Mouse (Mus musculus) R1 (cell line): ENCODE data around the gene Grk1.

Experiments used
- DNase-seq: peaks from one replicate; pipeline ENCODE4 v3.0.0-alpha.2; 2018; ENCODE audit warnings: low read depth, low spot score

Grk1 gene

GRCm38 (mm10) chr8:13404666-13405131 lies at the start of gene Grk1:
Gene Grk1, plus strand, starts transcription at chr8:13405081.
- DNase-seq = no peak

GRCm38 (mm10) chr8:13356221-13356620 lies 48.7 kb upstream of the Grk1 start:
- DNase-seq = peak; percentile 58

- no peak for DNase-seq
Measured at GRCm38 (mm10) chr8:13356681-13357080, 48.2 kb upstream of the Grk1 start.

GRCm38 (mm10) chr8:13360213-13360612 lies 44.7 kb upstream of the Grk1 start:
- DNase-seq = no peak

- peak; percentile 82 for DNase-seq
Measured at GRCm38 (mm10) chr8:13361865-13362264, 43.0 kb upstream of the Grk1 start.

- peak; percentile 17 for DNase-seq
Measured at GRCm38 (mm10) chr8:13373151-13373662, 31.7 kb upstream of the Grk1 start.

GRCm38 (mm10) chr8:13381630-13382029 lies 23.3 kb upstream of the Grk1 start:
- DNase-seq = no peak

- no peak for DNase-seq
Measured at GRCm38 (mm10) chr8:13382536-13382935, 22.3 kb upstream of the Grk1 start.

GRCm38 (mm10) chr8:13382999-13383398 lies 21.9 kb upstream of the Grk1 start:
- DNase-seq = no peak

GRCm38 (mm10) chr8:13386366-13386765 lies 18.5 kb upstream of the Grk1 start:
- DNase-seq = no peak

GRCm38 (mm10) chr8:13387728-13388127 lies 17.2 kb upstream of the Grk1 start:
- no peak for DNase-seq

- no peak for DNase-seq
Measured at GRCm38 (mm10) chr8:13388744-13389143, 16.1 kb upstream of the Grk1 start.

GRCm38 (mm10) chr8:13393869-13394268 lies 11.0 kb upstream of the Grk1 start:
- no peak for DNase-seq

- DNase-seq = no peak
Measured at GRCm38 (mm10) chr8:13396725-13397124, 8.2 kb upstream of the Grk1 start, which contains the start of gene Atp4b. Gene Atp4b, minus strand, starts transcription at chr8:13396825.

GRCm38 (mm10) chr8:13403517-13403916 lies 1.4 kb upstream of the Grk1 start:
- no peak for DNase-seq

GRCm38 (mm10) chr8:13406011-13406410 lies 1.1 kb downstream of the Grk1 start:
- DNase-seq = peak; percentile 51

GRCm38 (mm10) chr8:13411597-13411996 lies 6.7 kb downstream of the Grk1 start:
- peak; percentile 78 for DNase-seq

GRCm38 (mm10) chr8:13412891-13413558 lies 8.1 kb downstream of the Grk1 start:
- DNase-seq = peak; percentile 74

GRCm38 (mm10) chr8:13413823-13414390 lies 9.0 kb downstream of the Grk1 start:
- no peak for DNase-seq

GRCm38 (mm10) chr8:13415879-13416278 lies 11.0 kb downstream of the Grk1 start:
- no peak for DNase-seq

GRCm38 (mm10) chr8:13419111-13419639 lies 14.3 kb downstream of the Grk1 start:
- DNase-seq = no peak

GRCm38 (mm10) chr8:13420970-13421369 lies 16.1 kb downstream of the Grk1 start:
- DNase-seq = no peak

- DNase-seq = no peak
Measured at GRCm38 (mm10) chr8:13427351-13427750, 22.5 kb downstream of the Grk1 start.
